Mouse (Mus musculus) embryonic facial prominence, embryonic 15.5 days (tissue): ENCODE measurements around the gene Kmt2e. TPM values are rescaled to one million over a fixed set of nuclear protein-coding genes. Genes with fewer than 3 reads are reported as not detected.

Experiments
- ATAC-seq: fragments of 200-750 bp; cut with Nextera tagmentation; 2 replicates; pipeline ENCODE4 v1.8.0; 2017; ENCODE audit warnings: low read depth, moderate TSS enrichment; ENCODE audit not compliant: insufficient number of reproducible peaks, low FRiP score, low TSS enrichment
- H3K27ac ChIP-seq: fragments of 300-500 bp; sonication (generic); replicated peaks from 2 replicates; pipeline ENCODE4 v1.5.1; 2015; ENCODE audit warnings: mild to moderate bottlenecking, inconsistent platforms
- H3K27me3 ChIP-seq: fragments of 300-500 bp; sonication (generic); 2 replicates; pipeline ENCODE4 v1.6.1; 2015; ENCODE audit warnings: inconsistent platforms
- H3K36me3 ChIP-seq: fragments of 300-500 bp; sonication (generic); 2 replicates; pipeline ENCODE4 v1.6.1; 2015; ENCODE audit warnings: mild to moderate bottlenecking, inconsistent platforms
- H3K4me1 ChIP-seq: fragments of 300-500 bp; sonication (generic); 2 replicates; pipeline ENCODE4 v1.6.1; 2015; ENCODE audit warnings: inconsistent platforms
- H3K4me2 ChIP-seq: fragments of 300-500 bp; sonication (generic); replicated peaks from 2 replicates; pipeline ENCODE4 v1.6.1; 2015; ENCODE audit warnings: mild to moderate bottlenecking, inconsistent platforms
- H3K4me3 ChIP-seq: fragments of 300-500 bp; sonication (generic); replicated peaks from 2 replicates; pipeline ENCODE4 v1.5.1; 2015; ENCODE audit warnings: mild to moderate bottlenecking, inconsistent platforms
- H3K9ac ChIP-seq: fragments of 300-500 bp; sonication (generic); 2 replicates; pipeline ENCODE4 v1.6.1; 2015; ENCODE audit warnings: inconsistent platforms
- H3K9me3 ChIP-seq: fragments of 300-500 bp; sonication (generic); replicated peaks from 2 replicates; pipeline ENCODE4 v1.6.1; 2016; ENCODE audit warnings: inconsistent platforms
- WGBS: fragments of 180-500 bp; shearing (Covaris S2); methylation state at CpG from one replicate; pipeline ENCODE4 v1.1.7; 2015; 5-methylcytosine and 5-hydroxymethylcytosine counted together
- polyA plus RNA-seq: library from polyadenylated mRNA; unstranded; fragments of >200 nt; fragmentation: Nextera tagmentation; extraction: Ambion mirVana; gene quantifications from 2 replicates; pipeline ENCODE4 v1.2.1, GENCODE M21; 2015

Kmt2e gene
- polyA plus RNA-seq, 1 experiment from 2014 or later: 109 TPM

DNA sequence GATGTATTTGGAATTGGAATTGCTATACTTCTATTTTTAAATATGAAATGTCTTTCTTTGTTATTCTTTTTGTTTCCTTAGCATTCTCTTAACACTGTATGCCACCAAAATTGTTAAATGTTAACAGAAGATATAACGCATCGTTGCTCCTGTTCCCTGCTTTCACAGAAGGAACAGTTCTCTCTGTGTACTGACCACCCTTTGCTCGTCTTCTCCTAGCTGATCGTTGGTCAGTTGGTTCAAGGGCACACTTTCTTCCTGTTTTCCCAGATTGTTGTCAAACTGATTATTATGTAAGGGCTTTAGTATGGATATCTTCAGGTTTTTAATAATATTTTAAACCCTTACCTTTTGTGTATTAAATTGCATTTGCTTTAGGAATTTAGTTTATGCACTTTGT is 32.3 kb downstream of the Kmt2e start:
- H3K4me1 ChIP-seq: no peaks in the 10 kb centered on the region
- peaks cover 38% of the 10 kb centered on the region for H3K36me3 ChIP-seq
- H3K27ac ChIP-seq: no peak overlapping the region
- 91% methylated on average over 4 of the region's 4 CpGs for WGBS
- no peak overlapping the region for H3K4me3 ChIP-seq
- H3K9me3 ChIP-seq: no peaks in the 10 kb centered on the region
- no peak for ATAC-seq
- H3K9ac ChIP-seq: no peak overlapping the region
- no peaks in the 10 kb centered on the region for H3K27me3 ChIP-seq
- H3K4me2 ChIP-seq: no peak overlapping the region

DNA sequence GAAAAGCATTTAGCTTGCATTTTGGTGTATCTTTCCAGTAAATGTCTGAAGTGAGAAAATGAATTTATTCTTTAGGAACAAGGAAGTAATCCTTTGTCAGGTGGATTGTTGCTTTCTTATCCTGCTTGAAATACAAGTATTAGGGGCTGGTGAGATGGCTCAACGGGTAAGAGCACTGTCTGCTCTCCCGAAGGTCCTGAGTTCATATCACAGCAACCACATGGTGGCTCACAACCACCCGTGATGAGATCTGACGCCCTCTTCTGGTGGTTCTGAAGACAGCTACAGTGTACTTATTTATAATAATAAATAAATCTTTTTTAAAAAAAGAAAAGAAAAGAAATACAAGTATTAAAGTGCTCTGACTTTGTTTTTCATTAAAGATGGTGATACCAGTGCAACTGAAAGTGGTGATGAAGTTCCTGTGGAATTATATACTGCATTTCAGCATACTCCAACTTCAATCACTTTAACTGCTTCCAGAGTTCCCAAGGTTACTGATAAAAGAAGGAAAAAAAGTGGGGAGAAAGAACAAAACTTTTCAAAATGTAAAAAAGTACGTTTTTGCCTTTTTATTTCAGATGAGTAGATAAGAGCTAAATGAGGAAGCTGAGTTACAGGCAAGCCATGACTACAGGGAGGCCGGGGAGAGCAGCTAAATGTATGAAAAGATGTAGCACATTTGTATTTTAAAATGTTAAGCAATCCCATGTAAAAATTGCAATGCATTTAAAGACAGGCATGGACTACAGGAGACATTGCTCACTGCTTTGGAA is 39.0 kb downstream of the Kmt2e start:
- H3K9ac ChIP-seq: no peak overlapping the region
- H3K27me3 ChIP-seq: no peaks in the 10 kb centered on the region
- H3K4me1 ChIP-seq: no peaks in the 10 kb centered on the region
- ATAC-seq: no peak
- WGBS: 66% methylated on average over 6 of the region's 6 CpGs
- no peak overlapping the region for H3K27ac ChIP-seq
- no peaks in the 10 kb centered on the region for H3K9me3 ChIP-seq
- H3K4me3 ChIP-seq: no peak overlapping the region
- peaks cover 42% of the 10 kb centered on the region for H3K36me3 ChIP-seq
- no peak overlapping the region for H3K4me2 ChIP-seq

DNA sequence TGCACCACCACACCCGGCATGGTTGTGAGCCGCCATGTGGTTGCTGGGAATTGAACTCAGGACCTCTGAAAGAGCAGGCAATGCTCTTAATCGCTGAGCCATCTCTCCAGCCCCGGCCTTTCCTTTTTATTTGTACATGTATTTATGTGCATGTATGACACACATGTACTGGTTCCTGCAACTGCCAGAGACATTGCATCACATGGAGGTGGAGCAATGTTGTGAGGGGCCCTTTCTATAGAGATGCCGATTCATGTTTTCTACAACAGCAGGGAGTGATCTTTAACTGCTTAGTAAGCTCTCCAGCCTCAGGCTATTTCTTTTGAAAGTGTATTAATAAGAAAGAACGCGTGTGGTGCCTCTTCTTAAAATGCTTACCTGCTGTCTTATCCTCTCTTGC is 49.6 kb downstream of the Kmt2e start:
- H3K9me3 ChIP-seq: no peaks in the 10 kb centered on the region
- WGBS: 78% methylated on average over 7 of the region's 7 CpGs
- no peak overlapping the region for H3K9ac ChIP-seq

DNA sequence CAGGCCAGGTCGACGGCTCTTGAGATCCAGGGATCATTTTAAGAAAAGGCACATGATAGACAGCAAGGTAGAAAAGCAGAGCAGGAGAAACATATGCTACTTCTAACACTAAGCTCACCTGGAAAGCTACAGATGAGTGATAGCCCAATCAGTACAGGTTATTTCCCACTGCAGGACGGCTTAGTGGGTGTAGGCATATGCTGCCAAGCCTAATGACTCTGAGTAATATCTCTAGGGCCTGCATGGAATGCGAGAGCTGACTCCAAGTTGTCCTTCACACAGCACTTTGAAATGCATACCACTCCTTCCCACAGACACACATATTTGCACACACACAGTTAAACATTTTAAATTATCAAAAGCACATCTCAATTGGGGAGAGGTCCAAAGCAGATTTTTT is 55.0 kb downstream of the Kmt2e start:
- Histone ChIP-seq H3K27me3 (no peaks in the 10 kb centered on the region), H3K9me3 (no peaks in the 10 kb centered on the region), H3K4me1 (no peaks in the 10 kb centered on the region), H3K27ac (no peak overlapping the region), H3K4me3 (no peak overlapping the region), H3K36me3 (peaks cover 80% of the 10 kb centered on the region), H3K9ac (no peak overlapping the region), H3K4me2 (no peak overlapping the region)
- no peak for ATAC-seq
- WGBS: 81% methylated on average over 4 of the region's 4 CpGs

More for the DNA sequence above, 49.6 kb downstream of the Kmt2e start:
- Histone ChIP-seq H3K4me2 (no peak overlapping the region), H3K36me3 (peaks cover 75% of the 10 kb centered on the region), H3K4me1 (no peaks in the 10 kb centered on the region), H3K27ac (no peak overlapping the region), H3K4me3 (no peak overlapping the region), H3K27me3 (no peaks in the 10 kb centered on the region)
- no peak for ATAC-seq

DNA sequence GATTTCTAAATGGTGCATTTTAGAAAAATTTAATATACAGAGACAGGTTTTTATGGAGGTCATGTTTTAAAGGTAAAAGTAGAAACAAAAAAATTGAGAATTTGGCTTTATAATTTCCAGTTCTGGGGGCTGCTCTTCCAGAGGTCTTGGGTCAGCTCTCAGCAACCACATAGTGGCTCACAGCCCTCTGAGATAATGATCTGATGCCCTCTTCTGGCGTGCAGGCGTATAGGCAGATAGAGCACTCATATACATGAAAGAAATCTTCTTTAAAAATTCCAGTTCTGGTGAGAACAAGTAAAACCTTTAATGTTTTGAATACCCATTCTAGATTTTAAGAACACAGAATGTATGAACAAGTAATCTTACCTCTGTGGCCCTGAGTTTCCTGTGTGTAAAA is 56.6 kb downstream of the Kmt2e start:
- H3K27ac ChIP-seq: no peak overlapping the region
- WGBS: 44% methylated on average over 2 of the region's 2 CpGs
- H3K27me3 ChIP-seq: no peaks in the 10 kb centered on the region
- H3K4me2 ChIP-seq: no peak overlapping the region
- ATAC-seq: no peak
- no peaks in the 10 kb centered on the region for H3K9me3 ChIP-seq
- H3K4me1 ChIP-seq: no peaks in the 10 kb centered on the region
- H3K4me3 ChIP-seq: no peak overlapping the region
- H3K36me3 ChIP-seq: peaks cover 80% of the 10 kb centered on the region
- no peak overlapping the region for H3K9ac ChIP-seq

GRCm38 (mm10) chr5:23496396-23496795 is 62.2 kb downstream of the Kmt2e start:
- Histone ChIP-seq H3K36me3 (peaks cover 77% of the 10 kb centered on the region), H3K9me3 (no peaks in the 10 kb centered on the region), H3K4me3 (no peak overlapping the region), H3K27ac (no peak overlapping the region), H3K27me3 (no peaks in the 10 kb centered on the region), H3K9ac (no peak overlapping the region), H3K4me2 (no peak overlapping the region), H3K4me1 (no peaks in the 10 kb centered on the region)
- WGBS: 85% methylated on average over 3 of the region's 3 CpGs
- no peak for ATAC-seq

DNA sequence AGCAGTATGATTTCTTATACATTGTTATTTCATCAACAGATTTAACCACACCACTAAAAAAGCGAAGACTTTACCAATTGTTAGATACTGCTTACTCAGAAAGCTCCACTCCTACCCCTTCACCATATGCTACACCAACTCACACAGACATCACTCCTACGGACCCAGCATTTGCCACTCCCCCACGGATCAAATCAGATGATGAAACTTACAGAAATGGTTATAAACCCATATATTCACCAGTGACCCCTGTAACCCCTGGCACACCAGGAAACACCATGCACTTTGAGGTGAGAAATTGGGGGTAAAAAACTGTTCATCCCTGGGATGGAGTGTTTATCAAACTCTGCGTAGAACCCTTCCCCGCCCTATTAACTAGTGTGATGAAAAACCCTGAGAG is 62.7 kb downstream of the Kmt2e start:
- no peak for ATAC-seq
- H3K27me3 ChIP-seq: no peaks in the 10 kb centered on the region
- H3K9me3 ChIP-seq: no peaks in the 10 kb centered on the region
- H3K9ac ChIP-seq: no peak overlapping the region
- peaks cover 79% of the 10 kb centered on the region for H3K36me3 ChIP-seq
- WGBS: 92% methylated on average over 5 of the region's 5 CpGs
- no peak overlapping the region for H3K27ac ChIP-seq
- H3K4me1 ChIP-seq: peaks cover 5% of the 10 kb centered on the region; the same call in 1 of the 2 replicates
- H3K4me3 ChIP-seq: no peak overlapping the region
- H3K4me2 ChIP-seq: no peak overlapping the region

GRCm38 (mm10) chr5:23497920-23498319 is 63.7 kb downstream of the Kmt2e start:
- ATAC-seq: no peak
- 84% methylated on average over 10 of the region's 10 CpGs for WGBS

DNA sequence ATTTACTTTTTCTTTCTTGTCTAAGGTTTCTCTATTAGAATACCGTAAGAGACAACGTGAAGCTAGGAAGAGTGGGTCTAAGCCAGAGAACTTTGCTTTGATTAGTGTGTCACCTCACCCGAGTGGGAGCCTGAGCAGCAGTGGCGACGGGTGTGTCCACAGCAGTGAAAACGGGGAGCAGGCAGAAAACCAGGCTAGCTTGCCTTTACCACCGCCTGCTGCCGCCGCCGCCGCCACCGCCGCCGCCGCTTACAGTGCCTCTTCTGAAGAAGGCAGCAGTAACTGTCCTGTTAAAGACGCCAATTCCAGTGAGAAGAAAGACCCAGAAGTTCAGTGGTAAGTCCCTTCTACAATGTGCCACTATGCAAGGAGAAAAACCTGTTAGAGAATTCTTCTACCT is 65.0 kb downstream of the Kmt2e start:
- no peak overlapping the region for H3K9ac ChIP-seq
- H3K4me2 ChIP-seq: no peak overlapping the region
- peaks cover 8% of the 10 kb centered on the region; the same call in 1 of the 2 replicates for H3K4me1 ChIP-seq
- H3K4me3 ChIP-seq: no peak overlapping the region
- no peaks in the 10 kb centered on the region for H3K27me3 ChIP-seq
- no peak for ATAC-seq
- H3K27ac ChIP-seq: no peak overlapping the region
- H3K9me3 ChIP-seq: no peaks in the 10 kb centered on the region
- 90% methylated on average over 16 of the region's 16 CpGs for WGBS
- H3K36me3 ChIP-seq: peaks cover 66% of the 10 kb centered on the region

More at GRCm38 (mm10) chr5:23497920-23498319, 63.7 kb downstream of the Kmt2e start:
- no peak overlapping the region for H3K4me3 ChIP-seq
- no peak overlapping the region for H3K9ac ChIP-seq
- H3K4me2 ChIP-seq: no peak overlapping the region
- peaks cover 8% of the 10 kb centered on the region; the same call in 1 of the 2 replicates for H3K4me1 ChIP-seq
- peaks cover 78% of the 10 kb centered on the region for H3K36me3 ChIP-seq
- no peaks in the 10 kb centered on the region for H3K27me3 ChIP-seq
- H3K27ac ChIP-seq: no peak overlapping the region
- no peaks in the 10 kb centered on the region for H3K9me3 ChIP-seq

- WGBS: 83% methylated on average over 6 of the region's 6 CpGs
- no peak overlapping the region for H3K9ac ChIP-seq
- no peak overlapping the region for H3K27ac ChIP-seq
- no peak overlapping the region for H3K4me3 ChIP-seq
- H3K36me3 ChIP-seq: peaks cover 58% of the 10 kb centered on the region
- no peaks in the 10 kb centered on the region for H3K27me3 ChIP-seq
- no peaks in the 10 kb centered on the region for H3K9me3 ChIP-seq
- no peak for ATAC-seq
- H3K4me2 ChIP-seq: no peak overlapping the region
- peaks cover 8% of the 10 kb centered on the region; the same call in 1 of the 2 replicates for H3K4me1 ChIP-seq
Observed at GRCm38 (mm10) chr5:23500715-23501114, 66.5 kb downstream of the Kmt2e start.

GRCm38 (mm10) chr5:23501582-23502316 is 67.5 kb downstream of the Kmt2e start:
- WGBS: 56% methylated on average over 13 of the region's 13 CpGs

More at GRCm38 (mm10) chr5:23501582-23502316, 67.5 kb downstream of the Kmt2e start:
- ATAC-seq: no peak
- H3K4me3 ChIP-seq: no peak overlapping the region
- H3K27ac ChIP-seq: no peak overlapping the region
- H3K4me2 ChIP-seq: no peak overlapping the region
- no peaks in the 10 kb centered on the region for H3K9me3 ChIP-seq
- no peak overlapping the region for H3K9ac ChIP-seq
- H3K27me3 ChIP-seq: no peaks in the 10 kb centered on the region
- peaks cover 53% of the 10 kb centered on the region for H3K36me3 ChIP-seq
- peaks cover 8% of the 10 kb centered on the region; the same call in 1 of the 2 replicates for H3K4me1 ChIP-seq
